Mouse (Mus musculus): Measurements from ENCODE around the gene Rnf43. TPM values are rescaled to one million over a fixed set of nuclear protein-coding genes. Genes with fewer than 3 reads are reported as not detected.

Gene Rnf43
- polyA plus RNA-seq, 1 experiment, result 11.2 TPM

DNA sequence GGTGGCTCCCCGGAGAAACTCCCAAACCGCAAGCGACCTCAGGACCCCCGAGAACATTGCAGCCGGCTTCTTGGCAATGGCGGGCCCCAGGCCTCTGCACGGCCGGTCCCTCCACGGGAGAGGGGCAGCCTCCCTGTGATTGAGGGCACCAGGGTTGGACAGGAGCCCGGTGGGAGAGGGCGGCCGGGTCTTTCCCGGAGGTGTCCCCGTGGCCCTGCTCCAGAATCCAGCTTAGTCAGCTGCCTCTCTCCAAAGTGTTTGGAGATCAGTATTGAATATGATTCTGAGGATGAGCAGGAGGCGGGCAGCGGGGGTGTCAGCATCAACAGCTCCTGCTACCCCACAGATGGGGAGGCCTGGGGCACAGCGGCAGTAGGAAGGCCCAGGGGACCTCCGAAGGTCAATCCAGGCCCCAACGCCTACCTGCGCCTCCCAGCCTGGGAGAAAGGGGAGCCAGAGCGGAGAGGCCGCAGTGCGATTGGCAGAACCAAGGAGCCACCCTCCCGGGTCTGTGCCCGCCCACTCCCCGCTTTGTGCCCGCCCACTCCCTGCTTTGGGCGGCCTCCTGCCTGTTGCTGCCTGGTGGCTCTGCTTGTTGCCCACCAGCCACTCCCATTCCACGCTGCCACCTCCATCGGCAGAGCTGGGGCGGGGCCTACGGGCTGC, 115.7 kb downstream of the Rnf43 start:
- no peak for DNase-seq (ENCODE audit: low read depth, low spot score)
- 18% methylated on average over 32 of the region's 32 CpGs for WGBS

- DNase-seq (ENCODE audit: low read depth, low spot score), result no peak
- WGBS, result 43% methylated on average over 12 of the region's 12 CpGs
Observed at GRCm38 (mm10) chr11:87778915-87779314, 116.4 kb downstream of the Rnf43 start.

- WGBS, result 71% methylated on average over 4 of the region's 4 CpGs
- DNase-seq (ENCODE audit: low read depth, low spot score), result no peak
Observed at GRCm38 (mm10) chr11:87779392-87779791, 116.9 kb downstream of the Rnf43 start.

DNA sequence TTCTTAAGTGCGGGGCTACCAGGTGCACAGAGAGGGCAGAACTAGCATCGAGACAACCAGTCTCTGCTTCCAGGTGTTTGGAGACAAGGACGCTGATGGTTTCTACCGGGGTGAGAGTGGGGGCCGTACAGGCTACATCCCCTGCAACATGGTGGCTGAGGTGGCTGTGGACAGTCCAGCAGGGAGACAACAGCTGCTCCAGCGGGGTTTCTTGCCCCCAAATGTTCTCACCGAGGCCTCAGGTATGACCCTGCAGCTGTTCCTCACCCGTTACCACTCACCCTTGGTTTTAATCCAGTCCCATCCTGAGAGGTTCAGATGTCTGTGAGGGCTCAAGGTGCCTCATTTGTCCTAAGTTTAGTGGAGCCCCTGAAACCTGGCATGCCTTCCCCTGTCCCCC, 117.6 kb downstream of the Rnf43 start:
- no peak for DNase-seq (ENCODE audit: low read depth, low spot score)
- 82% methylated on average over 8 of the region's 8 CpGs for WGBS

Other genes starting within 250 kb of the Rnf43 start
- not detected in 2 replicates for gene Gm11492, start 96.1 kb upstream of the Rnf43 start, polyA plus RNA-seq (2012; rRNA removed)
- gene Sept4, start 93.8 kb upstream of the Rnf43 start, polyA plus RNA-seq (2012; rRNA removed), result 20.2 and 28.8 TPM in 2 replicates
- gene Mtmr4, start 70.6 kb upstream of the Rnf43 start, polyA plus RNA-seq (2012; rRNA removed), result 22.4 and 61.6 TPM in 2 replicates
- 0.04 and 0.19 TPM in 2 replicates for gene Hsf5, start 45.6 kb upstream of the Rnf43 start, polyA plus RNA-seq (2012; rRNA removed)
- gene Supt4a, start 74.8 kb downstream of the Rnf43 start, polyA plus RNA-seq (2012; rRNA removed), result 67.4 and 76.6 TPM in 2 replicates
- gene Tspoap1, start 97.8 kb downstream of the Rnf43 start, polyA plus RNA-seq (2012; rRNA removed), result 0.81 and 1.0 TPM in 2 replicates
- gene Mpo, start 130.9 kb downstream of the Rnf43 start, polyA plus RNA-seq (2012; rRNA removed), result 0.06 and 0.08 TPM in 2 replicates
- 0.07 and 0.17 TPM in 2 replicates for gene Lpo, start 165.6 kb downstream of the Rnf43 start, polyA plus RNA-seq (2012; rRNA removed)
- gene Mks1, start 190.5 kb downstream of the Rnf43 start, polyA plus RNA-seq (2012; rRNA removed), result 9.0 and 9.9 TPM in 2 replicates
- 0.20 and 0.26 TPM in 2 replicates for gene Epx, start 212.8 kb downstream of the Rnf43 start, polyA plus RNA-seq (2012; rRNA removed)
- not detected in 2 replicates for gene Olfr462, start 229.5 kb downstream of the Rnf43 start, polyA plus RNA-seq (2012; rRNA removed)
- gene Olfr463, start 234.7 kb downstream of the Rnf43 start, polyA plus RNA-seq (2012; rRNA removed), result not detected in 2 replicates

Data from large intestine, adult 2 months (tissue).